ENCODE assay signal across 10 mouse cellular contexts in the genomic region with DNA sequence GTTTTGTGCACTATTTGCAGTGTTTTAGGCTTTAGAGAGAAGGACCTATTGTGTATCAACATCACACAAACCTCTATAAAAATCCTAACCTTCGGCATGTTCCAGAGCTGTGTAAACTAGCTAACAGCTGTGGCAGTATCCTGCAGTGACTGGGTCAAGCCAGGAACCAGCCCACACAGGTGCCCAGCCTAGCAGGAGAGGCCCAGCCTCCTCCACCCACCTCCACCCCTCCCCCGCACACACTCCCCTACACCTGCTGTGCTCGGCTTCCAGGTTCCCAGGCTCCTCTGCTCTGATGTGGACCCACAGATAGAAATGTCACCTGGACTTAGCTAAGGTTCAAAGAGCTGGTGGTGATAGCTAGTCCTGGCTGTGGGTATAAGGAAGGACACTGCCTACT.
A peak's percentile ranks its signal among the peaks of the same experiment; 100 is the strongest.
DNase-seq lines count a peak whose midpoint lies in the region; ATAC-seq and TF ChIP-seq lines count a peak whose summit lies in the region.
"Had no signal": no experiment of that assay in that cellular context is flagged by ENCODE, and none has a peak within 500 bp of the region (broad histone marks: within the 10 kb centered on the region; RNA-seq: fewer than 3 reads in every experiment).

No protein-coding gene starts in this region.

- ATAC-seq in kidney, embryonic 14.5 days (ENCODE audit: low FRiP score, low TSS enrichment), result peak; percentile 80
- ATAC-seq in liver, embryonic 14.5 days (ENCODE audit: insufficient read depth), result peak; percentile 65; the same call in 1 of the 2 replicates

- no peak for TF ChIP-seq POLR2A in cerebellum, adult 2 months (IDR thresholded peaks at IDR 0.05; ENCODE audit: borderline replicate concordance, insufficient read depth, low read length)

- H3K36me3 ChIP-seq in kidney, embryonic 14.5 days (ENCODE audit: control insufficient read depth, insufficient read depth, low read length), result no peaks in the 10 kb centered on the region
- H3K36me3 ChIP-seq in liver, embryonic 14.5 days (replicated peaks; ENCODE audit: control insufficient read depth, insufficient read depth, low read depth), result no peaks in the 10 kb centered on the region
- H3K36me3 ChIP-seq: embryonic facial prominence, embryonic 12.5 days had no signal

- H3K27ac ChIP-seq in kidney, embryonic 14.5 days (ENCODE audit: low read depth, low read length), result peak overlapping the region; percentile 44
- H3K27ac ChIP-seq in liver, embryonic 14.5 days, result no peak overlapping the region
- H3K27ac ChIP-seq in cerebellum, adult 2 months (ENCODE audit: insufficient read depth, low read length), result no peak overlapping the region
- H3K27ac ChIP-seq: embryonic facial prominence, embryonic 12.5 days had no signal

- H3K4me1 ChIP-seq in kidney, embryonic 14.5 days (ENCODE audit: control insufficient read depth, insufficient read depth, low read length), result peaks cover 10% of the 10 kb centered on the region
- peaks cover 3 to 23% of the 10 kb centered on the region in 2 experiments for H3K4me1 ChIP-seq in liver, embryonic 14.5 days (replicated peaks; ENCODE audit: control insufficient read depth in 2 of 2, insufficient read depth in 2 of 2, low read length in 1 of 2)
- H3K4me1 ChIP-seq in cerebellum, adult 2 months (ENCODE audit: control insufficient read depth, insufficient read depth, low read length), result peaks cover 6% of the 10 kb centered on the region; the same call in 1 of the 2 replicates

- WGBS in kidney, embryonic 14.5 days, result 46% methylated on average over 3 of the region's 3 CpGs
- WGBS in liver, embryonic 14.5 days (ENCODE audit: insufficient replicate concordance), result 69% methylated on average over 3 of the region's 3 CpGs
- WGBS in cerebellum, adult 2 months, result 73% methylated on average over 3 of the region's 3 CpGs

- peak; percentile 21 for DNase-seq in ovary, postnatal 36 days (ENCODE audit: low spot score)
- no peak for DNase-seq in ovary, postnatal 14 days (ENCODE audit: low spot score)
- no peak for DNase-seq in liver, embryonic 14.5 days (ENCODE audit: low read depth in 3 of 3, low spot score in 3 of 3)
- peak; percentile 77 for DNase-seq in thymus, postnatal 4 days
- no peak for DNase-seq in adrenal gland, postnatal 4 days (ENCODE audit: low spot score in 2 of 2)
- DNase-seq in cerebellum, adult 2 months, result no peak
- DNase-seq: gastrocnemius, postnatal 25 days had no signal

- H3K4me3 ChIP-seq in kidney, embryonic 14.5 days (ENCODE audit: low read length), result no peak overlapping the region
- H3K4me3 ChIP-seq in liver, embryonic 14.5 days (ENCODE audit: insufficient read depth in 1 of 2, low read depth in 2 of 2, low read length in 2 of 2), result no peak overlapping the region
- H3K4me3 ChIP-seq in cerebellum, adult 2 months (replicated peaks; ENCODE audit: insufficient read depth, low read depth, low read length), result no peak overlapping the region
- H3K4me3 ChIP-seq: embryonic facial prominence, embryonic 12.5 days; megakaryocyte, embryonic 14.5 days had no signal

- H3K27me3 ChIP-seq in kidney, embryonic 14.5 days (ENCODE audit: control insufficient read depth, insufficient read depth, low read length), result no peaks in the 10 kb centered on the region
- H3K27me3 ChIP-seq in liver, embryonic 14.5 days (ENCODE audit: control insufficient read depth, insufficient read depth, low read length), result peaks cover 6% of the 10 kb centered on the region; the same call in 1 of the 2 replicates
- H3K27me3 ChIP-seq in cerebellum, adult 2 months (ENCODE audit: control insufficient read depth, insufficient read depth, low read length), result no peaks in the 10 kb centered on the region; the same call in 1 of the 2 replicates
- H3K27me3 ChIP-seq: embryonic facial prominence, embryonic 12.5 days had no signal

- no peak overlapping the region for H3K4me2 ChIP-seq in kidney, embryonic 14.5 days (replicated peaks; ENCODE audit: low read depth, low read length)
- H3K4me2 ChIP-seq in liver, embryonic 14.5 days (ENCODE audit: low read depth), result no peak overlapping the region
- H3K4me2 ChIP-seq: embryonic facial prominence, embryonic 12.5 days had no signal

- no peaks in the 10 kb centered on the region for H3K9me3 ChIP-seq in kidney, embryonic 14.5 days (ENCODE audit: control insufficient read depth, low read length)
- H3K9me3 ChIP-seq in liver, embryonic 14.5 days (ENCODE audit: control insufficient read depth, low read length), result no peaks in the 10 kb centered on the region
- H3K9me3 ChIP-seq: embryonic facial prominence, embryonic 12.5 days had no signal

- TF ChIP-seq EP300 in liver, embryonic 14.5 days (IDR thresholded peaks at IDR 0.05; ENCODE audit: low read depth), result no peak

- H3K9ac ChIP-seq in kidney, embryonic 14.5 days (ENCODE audit: low read depth, low read length), result no peak overlapping the region
- no peak overlapping the region for H3K9ac ChIP-seq in liver, embryonic 14.5 days (replicated peaks)
- H3K9ac ChIP-seq: embryonic facial prominence, embryonic 12.5 days had no signal

- no peak for TF ChIP-seq CTCF in liver, embryonic 14.5 days (IDR thresholded peaks at IDR 0.05; ENCODE audit: low read depth)
- no peak for TF ChIP-seq CTCF in cerebellum, adult 2 months (IDR thresholded peaks at IDR 0.05; ENCODE audit: borderline replicate concordance, insufficient read depth, low read depth, low read length)

Comparison
In these comparisons a context has a peak if more than half of its experiments do, and no peak if none do; other contexts are left out.
1. DNase-seq: peak in ovary, postnatal 36 days (single experiment) and thymus, postnatal 4 days (single experiment); none in ovary, postnatal 14 days (single experiment), liver, embryonic 14.5 days (0 of 3), adrenal gland, postnatal 4 days (0 of 2) and cerebellum, adult 2 months (0 of 2).